28 mouse cellular contexts compared by ENCODE assay signal in the genomic region with DNA sequence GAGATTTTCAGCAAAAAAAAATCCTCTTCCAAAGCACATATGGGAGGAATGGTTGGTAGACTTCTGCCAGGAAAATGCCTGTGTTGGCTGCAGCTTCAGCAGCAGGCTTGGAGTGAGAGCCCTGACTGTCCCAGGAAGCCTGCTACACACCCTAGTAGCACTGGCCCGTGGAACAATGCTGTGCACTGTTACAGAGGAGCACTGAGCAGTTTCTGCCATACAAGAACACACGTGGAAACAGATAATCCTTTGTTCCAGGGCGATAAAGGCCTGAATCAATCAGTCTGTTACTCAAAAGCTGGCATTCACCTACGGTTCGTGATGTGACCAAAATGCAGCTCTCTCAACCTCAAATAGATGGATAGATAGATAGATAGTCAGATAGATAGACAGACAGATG. TPM values are rescaled to one million over a fixed set of nuclear protein-coding genes. Genes with fewer than 3 reads are reported as not detected.
A peak's percentile ranks its signal among the peaks of the same experiment; 100 is the strongest.
DNase-seq lines count a peak whose midpoint lies in the region; ATAC-seq and TF ChIP-seq lines count a peak whose summit lies in the region.
"Had no signal": no experiment of that assay in that cellular context is flagged by ENCODE, and none has a peak within 500 bp of the region (broad histone marks: within the 10 kb centered on the region; RNA-seq: fewer than 3 reads in every experiment).

No protein-coding gene starts in this region.

- H3K9me3 ChIP-seq in forebrain, embryonic 15.5 days = no peaks in the 10 kb centered on the region
- no peaks in the 10 kb centered on the region for H3K9me3 ChIP-seq in forebrain, embryonic 10.5 days
- H3K9me3 ChIP-seq in midbrain, embryonic 11.5 days (ENCODE audit: control insufficient read depth, low read length) = no peaks in the 10 kb centered on the region
- no peaks in the 10 kb centered on the region for H3K9me3 ChIP-seq in midbrain, embryonic 10.5 days (replicated peaks)
- no peaks in the 10 kb centered on the region for H3K9me3 ChIP-seq in heart, embryonic 11.5 days (replicated peaks; ENCODE audit: control insufficient read depth, low read length)
- H3K9me3 ChIP-seq: embryonic facial prominence, embryonic 13.5 days; heart, embryonic 15.5 days; hindbrain, embryonic 12.5 days; neural tube, embryonic 13.5 days had no signal

- H3K27ac ChIP-seq in forebrain, embryonic 15.5 days (replicated peaks) = 0 out of 2 replicates have a peak overlapping the region, but pooled peaks have one; percentile 33
- H3K27ac ChIP-seq in forebrain, embryonic 10.5 days = no peak overlapping the region
- H3K27ac ChIP-seq in layer of hippocampus, adult 2 months = peak overlapping the region; percentile 51; the same call in 1 of the 2 replicates
- no peak overlapping the region for H3K27ac ChIP-seq in midbrain, embryonic 11.5 days (ENCODE audit: low read depth, low read length)
- no peak overlapping the region for H3K27ac ChIP-seq in midbrain, embryonic 10.5 days (replicated peaks)
- H3K27ac ChIP-seq in heart, embryonic 11.5 days (ENCODE audit: low read depth, low read length) = no peak overlapping the region
- H3K27ac ChIP-seq: embryonic facial prominence, embryonic 13.5 days; heart, embryonic 15.5 days; hindbrain, embryonic 12.5 days; liver, embryonic 14.5 days; macrophage; neural tube, embryonic 13.5 days had no signal

- H3K4me3 ChIP-seq in forebrain, embryonic 15.5 days = no peak overlapping the region
- no peak overlapping the region for H3K4me3 ChIP-seq in forebrain, embryonic 10.5 days
- H3K4me3 ChIP-seq in layer of hippocampus, adult 2 months = no peak overlapping the region
- no peak overlapping the region for H3K4me3 ChIP-seq in midbrain, embryonic 11.5 days (ENCODE audit: low read depth, low read length)
- H3K4me3 ChIP-seq in midbrain, embryonic 10.5 days = no peak overlapping the region
- no peak overlapping the region for H3K4me3 ChIP-seq in heart, embryonic 11.5 days (ENCODE audit: low read depth, low read length)
- H3K4me3 ChIP-seq: embryonic facial prominence, embryonic 13.5 days; heart, embryonic 15.5 days; hindbrain, embryonic 12.5 days; neural tube, embryonic 13.5 days had no signal

- DNase-seq in forebrain, embryonic 10.5 days (ENCODE audit: extremely low spot score, low spot score) = no peak
- DNase-seq in layer of hippocampus, adult 2 months (ENCODE audit: low spot score in 2 of 2) = no peak
- DNase-seq in layer of hippocampus, adult 9-10 months (ENCODE audit: low spot score) = no peak
- peak; percentile 12 for DNase-seq in midbrain, embryonic 11.5 days (ENCODE audit: low spot score, missing footprints)
- DNase-seq in midbrain, embryonic 10.5 days (ENCODE audit: low spot score) = no peak
- DNase-seq in brain, adult 2 months (ENCODE audit: low read depth, low spot score) = peak; percentile 87
- DNase-seq: adrenal gland, postnatal 10 days; cerebellum, adult 11 months; cerebellum, adult 9-11 months; gastrocnemius, postnatal 10 days; kidney, adult 8-10 months; kidney, postnatal 10 days; liver; lung, adult 2 months; lung, postnatal 10 days; right cerebral cortex, postnatal 25 days; spleen, adult 18-20 months; thymus, postnatal 4 days had no signal

- H3K27me3 ChIP-seq in forebrain, embryonic 15.5 days = no peaks in the 10 kb centered on the region
- no peaks in the 10 kb centered on the region for H3K27me3 ChIP-seq in forebrain, embryonic 10.5 days (ENCODE audit: poor library complexity, severe bottlenecking)
- no peaks in the 10 kb centered on the region for H3K27me3 ChIP-seq in midbrain, embryonic 11.5 days (ENCODE audit: control insufficient read depth, insufficient read depth, low read length)
- H3K27me3 ChIP-seq in midbrain, embryonic 10.5 days (ENCODE audit: low read depth, poor library complexity, severe bottlenecking) = no peaks in the 10 kb centered on the region
- H3K27me3 ChIP-seq in heart, embryonic 11.5 days (ENCODE audit: control insufficient read depth, insufficient read depth, low read length) = no peaks in the 10 kb centered on the region
- H3K27me3 ChIP-seq: embryonic facial prominence, embryonic 13.5 days; heart, embryonic 15.5 days; hindbrain, embryonic 12.5 days; neural tube, embryonic 13.5 days had no signal

- H3K4me1 ChIP-seq in forebrain, embryonic 15.5 days = no peaks in the 10 kb centered on the region
- no peaks in the 10 kb centered on the region for H3K4me1 ChIP-seq in forebrain, embryonic 10.5 days
- no peaks in the 10 kb centered on the region for H3K4me1 ChIP-seq in midbrain, embryonic 11.5 days (ENCODE audit: control insufficient read depth, insufficient read depth, low read length)
- no peaks in the 10 kb centered on the region for H3K4me1 ChIP-seq in midbrain, embryonic 10.5 days
- no peaks in the 10 kb centered on the region for H3K4me1 ChIP-seq in heart, embryonic 11.5 days (ENCODE audit: control insufficient read depth, insufficient read depth, low read length)
- H3K4me1 ChIP-seq: embryonic facial prominence, embryonic 13.5 days; heart, embryonic 15.5 days; hindbrain, embryonic 12.5 days; neural tube, embryonic 13.5 days had no signal

- WGBS in forebrain, embryonic 15.5 days = 73% methylated on average over 5 of the region's 5 CpGs
- 67% methylated on average over 5 of the region's 5 CpGs for WGBS in forebrain, embryonic 10.5 days
- WGBS in midbrain, embryonic 11.5 days = 76% methylated on average over 5 of the region's 5 CpGs
- 82% methylated on average over 5 of the region's 5 CpGs for WGBS in midbrain, embryonic 10.5 days
- 66% methylated on average over 5 of the region's 5 CpGs for WGBS in heart, embryonic 11.5 days (ENCODE audit: insufficient replicate concordance)

- TF ChIP-seq CTCF in layer of hippocampus, adult 2 months (conservative IDR thresholded peaks at IDR 0.05) = no peak

- ATAC-seq in forebrain, embryonic 15.5 days (replicated peaks) = no peak
- no peak for ATAC-seq in midbrain, embryonic 11.5 days (ENCODE audit: low FRiP score)
- ATAC-seq in heart, embryonic 11.5 days (replicated peaks; ENCODE audit: insufficient number of reproducible peaks, low FRiP score, low TSS enrichment) = no peak
- ATAC-seq: intestine, embryonic 16.5 days; Patski had no signal

- no peaks in the 10 kb centered on the region for H3K36me3 ChIP-seq in forebrain, embryonic 15.5 days
- H3K36me3 ChIP-seq in forebrain, embryonic 10.5 days (replicated peaks) = no peaks in the 10 kb centered on the region
- no peaks in the 10 kb centered on the region for H3K36me3 ChIP-seq in midbrain, embryonic 11.5 days (ENCODE audit: control insufficient read depth, insufficient read depth, low read length)
- H3K36me3 ChIP-seq in midbrain, embryonic 10.5 days = no peaks in the 10 kb centered on the region
- H3K36me3 ChIP-seq in heart, embryonic 11.5 days (ENCODE audit: control insufficient read depth, insufficient read depth, low read length) = no peaks in the 10 kb centered on the region
- H3K36me3 ChIP-seq: embryonic facial prominence, embryonic 13.5 days; heart, embryonic 15.5 days; hindbrain, embryonic 12.5 days; neural tube, embryonic 13.5 days had no signal

- H3K9ac ChIP-seq in forebrain, embryonic 15.5 days (replicated peaks) = no peak overlapping the region
- no peak overlapping the region for H3K9ac ChIP-seq in midbrain, embryonic 11.5 days (ENCODE audit: low read length)
- no peak overlapping the region for H3K9ac ChIP-seq in heart, embryonic 11.5 days (ENCODE audit: low read depth, low read length)
- H3K9ac ChIP-seq: embryonic facial prominence, embryonic 13.5 days; heart, embryonic 15.5 days; hindbrain, embryonic 12.5 days; liver, embryonic 14.5 days; neural tube, embryonic 13.5 days had no signal

- H3K4me2 ChIP-seq in forebrain, embryonic 15.5 days (replicated peaks) = no peak overlapping the region
- H3K4me2 ChIP-seq in midbrain, embryonic 11.5 days = no peak overlapping the region
- H3K4me2 ChIP-seq in heart, embryonic 11.5 days = no peak overlapping the region
- H3K4me2 ChIP-seq: embryonic facial prominence, embryonic 13.5 days; heart, embryonic 15.5 days; hindbrain, embryonic 12.5 days; neural tube, embryonic 13.5 days had no signal

RNA-seq across cellular contexts. Expression of gene Stx17, which starts 19.3 kb away (rescaled TPM):
- 19.1 and 20.5 TPM in 2 replicates for polyA plus RNA-seq in forebrain, embryonic 15.5 days (2015; fragmentation: Nextera tagmentation; extraction: Ambion mirVana)
- 22.5 and 25.3 TPM in 2 replicates for polyA plus RNA-seq in forebrain, embryonic 10.5 days (2016; fragmentation: Nextera tagmentation; extraction: Ambion mirVana)
- total RNA-seq in layer of hippocampus, adult 2 months (2021) = 10 to 100 TPM; 18.1 to 22.7 TPM
- polyA plus RNA-seq in midbrain, embryonic 11.5 days (2014; fragmentation: Nextera tagmentation; extraction: Ambion mirVana) = 23.6 and 24.7 TPM in 2 replicates
- polyA plus RNA-seq in midbrain, embryonic 10.5 days (2016; fragmentation: Nextera tagmentation; extraction: Ambion mirVana) = 21.6 and 27.1 TPM in 2 replicates
- polyA plus RNA-seq in heart, embryonic 11.5 days (2014; fragmentation: Nextera tagmentation; extraction: Ambion mirVana) = 21.3 and 21.9 TPM in 2 replicates

Comparison
In these comparisons a context has a peak if more than half of its experiments do, and no peak if none do; other contexts are left out.
1. H3K27ac ChIP-seq: peak in forebrain, embryonic 15.5 days (single experiment) and layer of hippocampus, adult 2 months (single experiment); none in forebrain, embryonic 10.5 days (single experiment), midbrain, embryonic 11.5 days (single experiment), midbrain, embryonic 10.5 days (single experiment) and heart, embryonic 11.5 days (single experiment).
2. DNase-seq: peak in midbrain, embryonic 11.5 days (single experiment) and brain, adult 2 months (single experiment); none in forebrain, embryonic 10.5 days (single experiment), layer of hippocampus, adult 2 months (0 of 2), layer of hippocampus, adult 9-10 months (single experiment) and midbrain, embryonic 10.5 days (single experiment).